Mouse (Mus musculus) heart, embryonic 14.5 days (tissue): Measurements from ENCODE around the gene Prpsap2. TPM values are rescaled to one million over a fixed set of nuclear protein-coding genes. Genes with fewer than 3 reads are reported as not detected.

Experiments
- ATAC-seq: fragments of 200-750 bp; cut with Nextera tagmentation; 2 replicates; pipeline ENCODE4 v1.8.0; 2017; ENCODE audit warnings: low read depth, moderate TSS enrichment; ENCODE audit not compliant: insufficient number of reproducible peaks, insufficient read depth, low FRiP score
- H3K27ac ChIP-seq, 2 experiments: fragments of 200-500 bp in 1 of 2; fragments of 300-500 bp in 1 of 2; sonication (generic) in 1 of 2; replicated peaks in 1 of 2; 2 replicates each; pipeline ENCODE4 v1.5.1; 2012 to 2014; ENCODE audit warnings: low read depth in 2 of 2, low read length in 2 of 2, control low read depth in 1 of 2, mild to moderate bottlenecking in 1 of 2, mixed read lengths in 1 of 2; ENCODE audit not compliant: control insufficient read depth in 1 of 2, insufficient read depth in 1 of 2
- H3K27me3 ChIP-seq: fragments of 300-500 bp; sonication (generic); 2 replicates; pipeline ENCODE4 v1.6.1; 2014; ENCODE audit warnings: mild to moderate bottlenecking, low read length, control low read depth; ENCODE audit not compliant: control insufficient read depth, insufficient read depth
- H3K36me3 ChIP-seq: fragments of 300-500 bp; sonication (generic); 2 replicates; pipeline ENCODE4 v1.6.1; 2014; ENCODE audit warnings: mild to moderate bottlenecking, control low read depth, low read length, mixed read lengths; ENCODE audit not compliant: control insufficient read depth, insufficient read depth
- H3K4me1 ChIP-seq, 2 experiments: fragments of 200-500 bp in 1 of 2; fragments of 300-500 bp in 1 of 2; sonication (generic) in 1 of 2; 2 replicates each; pipeline ENCODE4 v1.6.1; 2012 to 2014; ENCODE audit warnings: low read length in 2 of 2, control low read depth in 1 of 2, mixed read lengths in 1 of 2; ENCODE audit not compliant: control insufficient read depth in 2 of 2, insufficient read depth in 2 of 2
- H3K4me2 ChIP-seq: fragments of 300-500 bp; sonication (generic); 2 replicates; pipeline ENCODE4 v1.6.1; 2014; ENCODE audit warnings: mild to moderate bottlenecking, low read length
- H3K4me3 ChIP-seq, 2 experiments: fragments of 200-500 bp in 1 of 2; fragments of 300-500 bp in 1 of 2; sonication (generic) in 1 of 2; 2 replicates each; pipeline ENCODE4 v1.5.1; 2012 to 2014; ENCODE audit warnings: low read length in 2 of 2, mild to moderate bottlenecking in 2 of 2, control low read depth in 1 of 2, low read depth in 1 of 2, moderate library complexity in 1 of 2; ENCODE audit not compliant: control insufficient read depth in 1 of 2, insufficient read depth in 1 of 2
- H3K9ac ChIP-seq: fragments of 300-500 bp; sonication (generic); 2 replicates; pipeline ENCODE4 v1.6.1; 2014; ENCODE audit warnings: mild to moderate bottlenecking, low read length
- H3K9me3 ChIP-seq: fragments of 300-500 bp; sonication (generic); 2 replicates; pipeline ENCODE4 v1.6.1; 2016; ENCODE audit warnings: low read length, control low read depth; ENCODE audit not compliant: control insufficient read depth
- WGBS: fragments of 180-500 bp; shearing (Covaris S2); extraction: QIAGEN DNeasy Blood & Tissue Kit; methylation state at CpG from one replicate; pipeline ENCODE4 v1.1.7; 2014; 5-methylcytosine and 5-hydroxymethylcytosine counted together
- polyA plus RNA-seq: library from polyadenylated mRNA; unstranded; fragments of >200 nt; fragmentation: Nextera tagmentation; extraction: Ambion mirVana; gene quantifications from 2 replicates; pipeline ENCODE4 v1.2.1, GENCODE M21; 2014

The Prpsap2 gene
- polyA plus RNA-seq, 1 experiment from 2014 or later: 15.5 TPM

DNA sequence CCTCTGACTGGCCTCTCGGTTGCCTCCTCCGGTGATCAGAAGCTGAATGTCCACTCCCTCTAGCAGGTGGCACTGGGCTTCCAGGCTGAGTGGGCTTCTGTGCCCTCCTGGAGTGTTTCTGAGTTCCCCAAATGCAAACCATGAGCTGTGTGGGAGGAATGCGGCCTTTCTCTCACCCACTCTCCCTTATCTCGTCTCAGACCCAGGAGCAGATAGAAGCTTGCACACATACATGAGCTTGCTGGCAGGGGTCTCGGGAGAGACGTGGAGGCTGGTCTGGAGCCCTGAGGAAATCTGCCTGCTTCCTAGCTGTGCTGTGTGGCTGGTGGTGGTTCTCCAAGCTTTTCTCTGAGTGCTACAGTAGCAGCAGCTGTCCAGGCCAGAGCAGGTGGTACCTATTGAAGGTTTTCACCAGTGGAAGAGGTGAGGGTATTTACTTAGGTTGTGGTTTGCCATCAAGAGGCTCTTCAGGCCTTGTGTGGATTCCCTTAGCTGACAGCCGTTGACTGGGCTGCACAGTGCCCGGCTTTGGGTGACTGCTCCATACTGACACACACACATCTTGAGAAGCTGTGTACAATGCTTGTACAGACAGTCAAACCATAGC lies 76.7 kb downstream of the Prpsap2 start:
- ATAC-seq: no peak
- no peak overlapping the region for H3K27ac ChIP-seq
- peak overlapping the region in 1 of 2 experiments; percentile 42; a peak in 1 of 4 replicates for H3K4me3 ChIP-seq
- WGBS: 47% methylated on average over 8 of the region's 8 CpGs
- peaks cover 42 to 59% of the 10 kb centered on the region in 2 experiments for H3K4me1 ChIP-seq
- 0 out of 2 replicates have a peak overlapping the region, but pooled peaks have one; percentile 8 for H3K9ac ChIP-seq
- H3K27me3 ChIP-seq: peaks cover 16% of the 10 kb centered on the region
- no peaks in the 10 kb centered on the region for H3K36me3 ChIP-seq
- H3K4me2 ChIP-seq: peak overlapping the region; percentile 78
- no peaks in the 10 kb centered on the region for H3K9me3 ChIP-seq

DNA sequence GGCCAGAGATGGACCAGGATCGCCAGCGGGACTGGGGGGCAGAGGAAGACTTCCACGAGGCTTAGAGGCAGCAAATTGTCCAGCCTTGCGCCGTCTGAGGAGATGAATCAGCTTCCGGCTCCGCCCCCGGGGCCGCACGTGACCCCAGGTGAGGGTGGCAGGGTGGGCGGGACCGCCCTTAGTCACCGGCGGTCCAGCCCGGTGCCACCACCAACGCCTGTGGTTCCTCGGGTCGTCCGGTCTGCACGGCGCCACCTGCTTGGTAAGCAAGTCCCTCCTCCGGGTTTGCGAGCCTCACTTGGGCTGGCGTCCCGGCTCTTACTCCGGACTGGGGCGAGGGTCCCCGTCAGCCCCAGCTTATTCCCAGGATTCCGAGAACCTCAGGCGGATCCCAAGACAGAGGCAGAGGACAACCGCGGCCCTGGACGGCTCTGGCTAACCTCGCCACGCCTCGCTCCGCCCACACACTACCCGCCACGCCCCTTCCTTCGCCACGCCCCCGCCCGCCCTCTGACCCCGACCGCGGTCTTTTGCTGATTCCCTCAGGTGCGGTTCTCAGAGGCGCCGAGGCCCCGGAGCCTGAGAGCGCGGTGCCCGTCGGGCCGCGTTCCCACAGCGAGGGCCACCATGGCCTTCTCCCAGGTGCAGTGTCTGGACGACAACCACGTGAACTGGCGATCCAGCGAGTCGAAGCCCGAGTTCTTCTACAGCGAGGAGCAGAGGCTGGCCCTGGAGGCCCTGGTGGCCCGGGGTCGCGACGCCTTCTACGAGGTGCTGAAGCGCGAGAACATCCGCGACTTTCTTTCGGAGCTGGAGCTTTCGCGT lies 77.8 kb downstream of the Prpsap2 start, which contains the start of gene Fam83g:
Fam83g (plus strand) TSS at position 185 of the 825 bp plus-strand sequence.
- H3K4me3 ChIP-seq: peak within 1 kb of the TSS; percentile 42
- ATAC-seq: peak; percentile 42
- H3K27me3 ChIP-seq: peaks cover 16% of the 10 kb centered on the region
- 3% methylated on average over 75 of the region's 76 CpGs for WGBS
- H3K36me3 ChIP-seq: no peaks in the 10 kb centered on the region
- H3K9ac ChIP-seq: peak within 1 kb of the TSS; percentile 52; the same call in 1 of the 2 replicates
- H3K9me3 ChIP-seq: no peaks in the 10 kb centered on the region
- H3K4me1 ChIP-seq: peaks cover 34 to 49% of the 10 kb centered on the region in 2 experiments
- no peak within 1 kb of the TSS for H3K27ac ChIP-seq
- H3K4me2 ChIP-seq: peak within 1 kb of the TSS; percentile 78

Other genes with a start within 250 kb of the Prpsap2 start
- gene Epn2, start 182.4 kb downstream of the Prpsap2 start, polyA plus RNA-seq: 23.9 and 24.9 TPM in 2 replicates
- gene Grap, start 108.8 kb downstream of the Prpsap2 start, polyA plus RNA-seq: 7.4 and 10.3 TPM in 2 replicates
- 0.58 and 0.93 TPM in 2 replicates for gene Fam83g, start 78.0 kb downstream of the Prpsap2 start, polyA plus RNA-seq
- 0.13 TPM in 1 of 2 replicates, not detected in the other for gene Slc5a10, start 41.3 kb downstream of the Prpsap2 start, polyA plus RNA-seq
- gene Ulk2, start 93.0 kb upstream of the Prpsap2 start, polyA plus RNA-seq: 18.5 and 18.9 TPM in 2 replicates
- 18.5 and 18.7 TPM in 2 replicates for gene Akap10, start 168.2 kb upstream of the Prpsap2 start, polyA plus RNA-seq
- gene Specc1, start 194.7 kb upstream of the Prpsap2 start, polyA plus RNA-seq: 12.1 and 12.2 TPM in 2 replicates